8 mouse cellular contexts compared by ENCODE assay signal in genomic region chrX:20291282-20292039, GRCm38 (mm10). TPM values are rescaled to one million over a fixed set of nuclear protein-coding genes. Genes with fewer than 3 reads are reported as not detected.
A peak's percentile ranks its signal among the peaks of the same experiment; 100 is the strongest.
DNase-seq lines count a peak whose midpoint lies in the region; ATAC-seq lines count a peak whose summit lies in the region.

Gene Slc9a7, minus strand, starts transcription at chrX:20291807.

- DNase-seq in adrenal gland, postnatal 14 days, result peak; percentile 76
- DNase-seq in heart, adult 8-10 months (ENCODE audit: low spot score), result peak; percentile 8
- peak; percentile 39 to 43 for DNase-seq in kidney, adult 8-10 months
- peak; percentile 75 for DNase-seq in midbrain, embryonic 14.5 days
- peak; percentile 21 for DNase-seq in spleen, adult 12 weeks (ENCODE audit: low spot score)
- DNase-seq in c-Kit-positive CD71-positive TER-119-positive erythroid progenitor cells, embryonic 14.5 days (ENCODE audit: low spot score), result no peak

- WGBS in embryonic facial prominence, embryonic 12.5 days, result 13% methylated on average over 42 of the region's 65 CpGs
- 11% methylated on average over 38 of the region's 65 CpGs for WGBS in limb, embryonic 13.5 days
- 17% methylated on average over 58 of the region's 65 CpGs for WGBS in midbrain, embryonic 14.5 days

- no peak within 1 kb of the TSS for H3K27ac ChIP-seq in embryonic facial prominence, embryonic 12.5 days
- no peak within 1 kb of the TSS for H3K27ac ChIP-seq in limb, embryonic 13.5 days
- peak within 1 kb of the TSS; percentile 52; the same call in 1 of the 2 replicates for H3K27ac ChIP-seq in midbrain, embryonic 14.5 days (replicated peaks; ENCODE audit: low read depth, low read length)

- H3K4me1 ChIP-seq in embryonic facial prominence, embryonic 12.5 days, result no peaks in the 10 kb centered on the region
- no peaks in the 10 kb centered on the region for H3K4me1 ChIP-seq in limb, embryonic 13.5 days
- no peaks in the 10 kb centered on the region for H3K4me1 ChIP-seq in midbrain, embryonic 14.5 days (ENCODE audit: control insufficient read depth, insufficient read depth, low read length)

- no peaks in the 10 kb centered on the region for H3K36me3 ChIP-seq in embryonic facial prominence, embryonic 12.5 days
- no peaks in the 10 kb centered on the region for H3K36me3 ChIP-seq in limb, embryonic 13.5 days
- H3K36me3 ChIP-seq in midbrain, embryonic 14.5 days (ENCODE audit: control insufficient read depth, insufficient read depth, low read length), result no peaks in the 10 kb centered on the region

- H3K4me2 ChIP-seq in embryonic facial prominence, embryonic 12.5 days (replicated peaks), result peak within 1 kb of the TSS; percentile 67
- peak within 1 kb of the TSS; percentile 72 for H3K4me2 ChIP-seq in limb, embryonic 13.5 days (replicated peaks)
- peak within 1 kb of the TSS; percentile 55 for H3K4me2 ChIP-seq in midbrain, embryonic 14.5 days (ENCODE audit: low read length)

- peak; percentile 82; the same call in 1 of the 2 replicates for ATAC-seq in embryonic facial prominence, embryonic 12.5 days (ENCODE audit: insufficient number of reproducible peaks, insufficient read depth, low FRiP score, low TSS enrichment)
- ATAC-seq in limb, embryonic 13.5 days (ENCODE audit: low FRiP score, low read depth), result peak; percentile 82
- ATAC-seq in midbrain, embryonic 14.5 days (ENCODE audit: low FRiP score, low TSS enrichment), result peak; percentile 90

- no peaks in the 10 kb centered on the region for H3K9me3 ChIP-seq in embryonic facial prominence, embryonic 12.5 days
- no peaks in the 10 kb centered on the region for H3K9me3 ChIP-seq in limb, embryonic 13.5 days
- H3K9me3 ChIP-seq in midbrain, embryonic 14.5 days (ENCODE audit: control insufficient read depth, low read length), result no peaks in the 10 kb centered on the region

- H3K9ac ChIP-seq in embryonic facial prominence, embryonic 12.5 days, result peak within 1 kb of the TSS; percentile 36
- H3K9ac ChIP-seq in limb, embryonic 13.5 days, result peak within 1 kb of the TSS; percentile 67
- peak within 1 kb of the TSS; percentile 65 for H3K9ac ChIP-seq in midbrain, embryonic 14.5 days (replicated peaks; ENCODE audit: low read length)

- no peaks in the 10 kb centered on the region for H3K27me3 ChIP-seq in embryonic facial prominence, embryonic 12.5 days
- peaks cover 9% of the 10 kb centered on the region; the same call in 1 of the 2 replicates for H3K27me3 ChIP-seq in limb, embryonic 13.5 days
- no peaks in the 10 kb centered on the region for H3K27me3 ChIP-seq in midbrain, embryonic 14.5 days (ENCODE audit: control insufficient read depth, insufficient read depth, low read length)

- peak within 1 kb of the TSS; percentile 53 for H3K4me3 ChIP-seq in embryonic facial prominence, embryonic 12.5 days
- peak within 1 kb of the TSS; percentile 57 for H3K4me3 ChIP-seq in limb, embryonic 13.5 days
- H3K4me3 ChIP-seq in midbrain, embryonic 14.5 days (replicated peaks; ENCODE audit: low read depth, low read length), result peak within 1 kb of the TSS; percentile 56

RNA-seq across cellular contexts. Expression of gene Slc9a7, which starts in this region (rescaled TPM):
- total RNA-seq in adrenal gland, postnatal 14 days (2021), result 9.9 and 10.0 TPM in 2 replicates
- polyA plus RNA-seq in embryonic facial prominence, embryonic 12.5 days (2016; fragmentation: Nextera tagmentation; extraction: Ambion mirVana), result 0.80 and 1.2 TPM in 2 replicates
- total RNA-seq in heart, adult 8-10 months (2022), result 1 to 10 TPM; 2.9 to 4.8 (median 3.4) TPM
- polyA plus RNA-seq in limb, embryonic 13.5 days (2015; fragmentation: Nextera tagmentation; extraction: Ambion mirVana), result 1.3 and 1.5 TPM in 2 replicates
- 11.1 and 12.2 TPM in 2 replicates for polyA plus RNA-seq in midbrain, embryonic 14.5 days (2014; fragmentation: Nextera tagmentation; extraction: Ambion mirVana)
